Mouse (Mus musculus) heart, adult 2 months (tissue): ENCODE results near the gene Vwa8. TPM values are rescaled to one million over a fixed set of nuclear protein-coding genes. Genes with fewer than 3 reads are reported as not detected.

ENCODE experiments used
- DNase-seq, 2 experiments: peaks; one replicate each; pipeline ENCODE4 v3.0.0; 2021
- H3K27ac ChIP-seq: fragments of 200-600 bp; 2 replicates; pipeline ENCODE4 v1.8.1; 2022
- H3K27me3 ChIP-seq: fragments of 200-500 bp; 2 replicates; pipeline ENCODE4 v1.6.1; 2012; ENCODE audit warnings: mild to moderate bottlenecking, low read length, inconsistent platforms, mixed read lengths; ENCODE audit not compliant: control insufficient read depth, insufficient read depth
- H3K36me3 ChIP-seq: fragments of 200-500 bp; 2 replicates; pipeline ENCODE4 v1.6.1; 2012; ENCODE audit warnings: low read length, inconsistent platforms; ENCODE audit not compliant: control insufficient read depth, insufficient read depth
- H3K4me1 ChIP-seq: fragments of 200-500 bp; 2 replicates; pipeline ENCODE4 v1.6.1; 2011; ENCODE audit warnings: low read length; ENCODE audit not compliant: control insufficient read depth, insufficient read depth
- H3K4me3 ChIP-seq: fragments of 200-600 bp; 2 replicates; pipeline ENCODE4 v1.8.1; 2022
- H3K79me2 ChIP-seq: fragments of 200-500 bp; replicated peaks from 2 replicates; pipeline ENCODE4 v1.6.1; 2012; ENCODE audit warnings: mild to moderate bottlenecking, inconsistent platforms, low read length, moderate library complexity, mixed read lengths; ENCODE audit not compliant: control insufficient read depth, insufficient read depth
- H3K9ac ChIP-seq: fragments of 200-500 bp; 2 replicates; pipeline ENCODE4 v1.6.1; 2012; ENCODE audit warnings: low read depth, mild to moderate bottlenecking, control low read depth, inconsistent platforms, low read length, mixed read lengths
- CTCF ChIP-seq: fragments of 200-600 bp; IDR thresholded peaks from 2 replicates; pipeline ENCODE4 v1.8.1; 2022; ENCODE audit warnings: antibody characterized with exemption, mild to moderate bottlenecking, moderate library complexity
- EP300 ChIP-seq: fragments of 200-500 bp; IDR thresholded peaks from 2 replicates; pipeline ENCODE4 v1.6.1; 2011; ENCODE audit warnings: low read depth, low read length, control low read depth; ENCODE audit not compliant: insufficient read depth
- POLR2A ChIP-seq: fragments of 200-500 bp; IDR thresholded peaks from 2 replicates; pipeline ENCODE4 v1.6.1; 2011; ENCODE audit warnings: mild to moderate bottlenecking, low read depth, low read length, control low read depth; ENCODE audit not compliant: insufficient read depth
- WGBS: fragments of 180-500 bp; shearing (Covaris S2); methylation state at CpG from one replicate; pipeline ENCODE4 v1.1.7; 2018; 5-methylcytosine and 5-hydroxymethylcytosine counted together
- intact Hi-C: fragments of 180-260 bp; cut with DNase I; formaldehyde crosslinking; loops from one replicate; pipeline ENCODE4 v1.15.1; 2025
- polyA plus RNA-seq: library from polyadenylated mRNA; depleted of rRNA; stranded (reverse); fragments of >200 nt; gene quantifications from 2 replicates; pipeline ENCODE4 v1.2.3, GENCODE M21; 2012
- total RNA-seq, 2 experiments: library from RNA; stranded (reverse); gene quantifications; 2 replicates each; pipeline ENCODE4 v1.2.3; 2021

Vwa8 gene
- total and polyA plus RNA-seq, 3 experiments = 58.8 to 177 (median 150) TPM

DNA sequence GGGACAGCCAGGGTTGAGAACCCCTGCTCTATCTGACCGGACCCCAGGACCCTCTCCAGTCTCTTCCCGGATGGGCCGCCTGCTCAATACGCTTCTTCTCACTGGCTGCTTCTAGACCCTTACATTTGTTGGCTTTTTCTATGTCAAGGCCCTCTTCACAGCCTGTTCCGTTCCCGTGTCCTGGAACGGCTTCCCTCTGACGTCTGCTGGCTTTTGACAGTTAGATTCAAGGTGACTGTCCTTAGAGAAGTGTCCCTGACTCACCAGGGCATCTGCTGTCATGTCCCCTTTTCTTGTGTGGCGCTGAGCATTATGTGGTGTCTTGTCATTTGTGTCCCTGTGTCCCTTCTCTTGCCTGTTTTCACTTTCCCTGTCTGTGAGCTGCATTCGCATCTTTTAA, 121.8 kb downstream of the Vwa8 start:
- no peak for TF ChIP-seq POLR2A
- TF ChIP-seq CTCF = no peak
- TF ChIP-seq EP300 = no peak
- Histone ChIP-seq H3K27ac (no peak overlapping the region), H3K4me1 (no peaks in the 10 kb centered on the region), H3K4me3 (no peak overlapping the region), H3K9ac (no peak overlapping the region), H3K27me3 (no peaks in the 10 kb centered on the region), H3K36me3 (no peaks in the 10 kb centered on the region), H3K79me2 (no peaks in the 10 kb centered on the region)
- no peak for DNase-seq
- 95% methylated on average over 10 of the region's 10 CpGs for WGBS
- intact Hi-C loops = no loop called here

DNA sequence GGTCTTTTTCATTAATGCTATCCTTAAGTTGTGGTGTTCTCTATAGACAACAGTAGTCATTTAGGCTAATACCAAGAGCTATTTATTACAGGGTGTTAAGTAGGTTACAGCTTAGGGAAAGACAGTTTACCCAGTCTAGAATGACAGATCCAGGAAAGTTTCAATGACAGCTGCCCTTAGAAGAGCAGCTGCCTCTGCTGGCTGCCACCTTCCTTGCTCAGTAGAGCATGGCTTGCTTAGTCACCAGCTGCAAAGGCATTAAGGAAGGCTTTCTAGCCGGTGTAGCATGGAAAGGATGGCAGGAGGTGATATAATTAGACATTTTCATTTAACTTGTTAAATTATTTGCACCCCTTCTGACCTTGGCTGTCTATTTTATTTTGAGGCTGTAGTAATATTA, 123.6 kb downstream of the Vwa8 start:
- WGBS = 53% methylated on average over 1 of the region's 1 CpGs
- intact Hi-C loops = no loop called here
- H3K36me3 ChIP-seq = no peaks in the 10 kb centered on the region
- H3K9ac ChIP-seq = no peak overlapping the region
- H3K4me1 ChIP-seq = no peaks in the 10 kb centered on the region
- TF ChIP-seq EP300 = no peak
- no peak for TF ChIP-seq CTCF
- TF ChIP-seq POLR2A = no peak
- H3K79me2 ChIP-seq = no peaks in the 10 kb centered on the region
- DNase-seq = no peak
- H3K27me3 ChIP-seq = no peaks in the 10 kb centered on the region
- no peak overlapping the region for H3K27ac ChIP-seq
- no peak overlapping the region for H3K4me3 ChIP-seq

DNA sequence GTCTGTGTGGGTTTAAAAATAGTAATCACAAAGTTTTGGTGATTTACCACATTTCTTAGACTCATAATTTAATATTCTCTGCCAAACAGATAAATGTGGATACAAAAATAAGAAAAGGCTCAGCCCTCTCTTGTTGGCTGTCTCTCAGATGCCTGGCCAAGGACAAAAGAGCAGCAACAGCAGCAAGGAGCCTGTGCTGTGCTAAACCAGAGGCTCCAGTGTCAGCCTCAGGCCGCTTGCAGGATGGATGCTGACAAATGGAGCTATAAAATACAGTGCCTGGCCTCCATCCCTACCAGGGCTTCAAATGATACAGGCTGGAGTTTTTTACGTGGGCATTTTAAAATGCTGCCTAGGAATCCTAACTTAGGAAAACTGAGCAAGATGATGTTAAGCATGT, 134.3 kb downstream of the Vwa8 start:
- H3K9ac ChIP-seq = no peak overlapping the region
- no peak for TF ChIP-seq EP300
- TF ChIP-seq POLR2A = no peak
- TF ChIP-seq CTCF = no peak
- no peaks in the 10 kb centered on the region for H3K79me2 ChIP-seq
- 70% methylated on average over 2 of the region's 2 CpGs for WGBS
- H3K36me3 ChIP-seq = peaks cover 3% of the 10 kb centered on the region
- no peak for DNase-seq
- no peaks in the 10 kb centered on the region for H3K27me3 ChIP-seq
- intact Hi-C loops = no loop called here
- peaks cover 6% of the 10 kb centered on the region; the same call in 1 of the 2 replicates for H3K4me1 ChIP-seq
- H3K4me3 ChIP-seq = no peak overlapping the region
- no peak overlapping the region for H3K27ac ChIP-seq

DNA sequence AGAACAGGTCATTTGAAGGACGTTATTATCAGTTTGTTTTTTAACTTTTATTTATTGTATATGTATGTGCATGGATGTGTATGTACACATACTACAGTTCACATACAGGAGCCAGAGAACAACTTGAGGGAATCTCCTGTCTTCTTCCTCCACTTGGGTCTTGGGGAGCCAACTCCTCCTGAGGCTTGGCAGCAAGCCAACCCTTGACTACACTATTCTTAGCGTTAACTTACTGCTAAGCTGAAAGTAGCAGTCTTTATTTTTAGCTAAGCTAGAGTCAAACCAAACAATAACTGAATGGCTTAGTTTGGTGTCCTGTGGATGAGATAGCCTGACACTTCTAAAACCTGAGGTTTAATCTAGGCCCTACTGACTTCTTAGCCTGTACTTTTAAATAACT, 135.4 kb downstream of the Vwa8 start:
- no peak overlapping the region for H3K4me3 ChIP-seq
- WGBS = 25% methylated on average over 2 of the region's 2 CpGs
- peaks cover 6% of the 10 kb centered on the region; the same call in 1 of the 2 replicates for H3K4me1 ChIP-seq
- H3K27me3 ChIP-seq = no peaks in the 10 kb centered on the region
- H3K27ac ChIP-seq = peak overlapping the region; percentile 0; the same call in 1 of the 2 replicates
- H3K9ac ChIP-seq = no peak overlapping the region
- no peaks in the 10 kb centered on the region for H3K79me2 ChIP-seq
- intact Hi-C loops = no loop called here
- peak in 1 of 2 experiments; percentile 11 for DNase-seq
- TF ChIP-seq EP300 (no peak), CTCF (no peak), POLR2A (no peak)
- peaks cover 3% of the 10 kb centered on the region for H3K36me3 ChIP-seq

DNA sequence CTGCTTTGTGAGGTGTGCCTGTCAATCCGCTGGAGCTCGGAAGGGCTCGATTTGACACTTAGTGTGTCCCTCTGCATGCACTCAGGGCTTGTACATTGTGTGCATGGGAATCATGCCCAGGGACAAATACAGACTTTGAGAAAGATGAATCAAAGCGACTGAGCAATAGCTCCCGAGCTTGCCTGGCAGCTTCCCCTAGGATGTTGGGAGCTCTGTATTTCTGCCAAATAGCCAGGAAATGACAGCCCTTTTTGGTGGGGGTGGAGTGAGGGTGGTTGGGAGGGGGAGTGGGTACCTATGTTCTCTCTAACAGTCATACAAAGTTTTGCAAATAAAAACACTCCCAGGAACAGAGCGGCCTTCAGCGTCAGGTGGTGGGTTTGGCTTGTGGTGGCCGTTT, 138.7 kb downstream of the Vwa8 start:
- WGBS = 60% methylated on average over 8 of the region's 8 CpGs
- H3K4me3 ChIP-seq = no peak overlapping the region
- no peak overlapping the region for H3K9ac ChIP-seq
- no peaks in the 10 kb centered on the region for H3K27me3 ChIP-seq
- DNase-seq = no peak
- no peaks in the 10 kb centered on the region for H3K79me2 ChIP-seq
- H3K36me3 ChIP-seq = peaks cover 9% of the 10 kb centered on the region
- peaks cover 7% of the 10 kb centered on the region for H3K4me1 ChIP-seq
- no peak for TF ChIP-seq EP300
- H3K27ac ChIP-seq = no peak overlapping the region
- intact Hi-C loops = loop anchor here (5.0 kb wide), 1 partner anchor 315 kb away; no protein-coding TSS in a partner anchor

DNA sequence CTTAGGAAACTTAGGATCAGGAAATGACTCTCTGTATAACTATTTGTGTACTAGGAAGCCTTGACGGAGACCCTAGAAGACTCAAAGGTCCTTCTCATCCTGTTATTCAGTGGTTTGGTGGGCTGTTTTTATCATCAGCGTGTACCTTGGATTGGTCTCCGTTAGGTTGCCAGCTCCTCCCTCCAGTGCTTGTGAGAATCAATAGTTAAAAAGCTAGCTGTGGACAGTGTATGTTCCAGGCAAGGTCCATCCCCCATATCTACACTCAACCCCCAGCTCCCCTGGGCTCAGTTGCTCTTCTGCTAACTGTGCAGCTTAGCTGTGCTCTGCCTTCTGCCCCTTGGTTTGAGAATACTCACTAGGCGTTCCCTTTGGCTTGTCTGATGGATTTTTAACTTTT, 143.6 kb downstream of the Vwa8 start:
- WGBS = 48% methylated on average over 4 of the region's 4 CpGs
- Histone ChIP-seq H3K27ac (peak overlapping the region; percentile 45), H3K4me1 (peaks cover 1% of the 10 kb centered on the region), H3K36me3 (peaks cover 7% of the 10 kb centered on the region), H3K79me2 (no peaks in the 10 kb centered on the region), H3K9ac (no peak overlapping the region), H3K4me3 (no peak overlapping the region), H3K27me3 (no peaks in the 10 kb centered on the region)
- intact Hi-C loops = no loop called here
- TF ChIP-seq CTCF = no peak
- no peak for TF ChIP-seq POLR2A
- no peak for TF ChIP-seq EP300
- no peak for DNase-seq
